Mouse (Mus musculus) intestine, embryonic 15.5 days (tissue): ENCODE data around the gene Olfr370. TPM values are rescaled to one million over a fixed set of nuclear protein-coding genes. Genes with fewer than 3 reads are reported as not detected.
A peak's percentile ranks its signal among the peaks of the same experiment; 100 is the strongest.
"Not testable (repeated sequence)": the region's sequence is repeated elsewhere in the genome, so short reads cannot be mapped to it uniquely, and the experiment has no call there.

ENCODE experiments used
- ATAC-seq: fragments of 200-750 bp; cut with Nextera tagmentation; 2 replicates; pipeline ENCODE4 v1.8.0; 2017; ENCODE audit warnings: moderate TSS enrichment, moderate library complexity
- H3K27ac ChIP-seq: fragments of 300-500 bp; sonication (generic); 2 replicates; pipeline ENCODE4 v1.5.1; 2015; ENCODE audit warnings: mild to moderate bottlenecking, inconsistent platforms
- H3K27me3 ChIP-seq: fragments of 300-500 bp; sonication (generic); replicated peaks from 2 replicates; pipeline ENCODE4 v1.6.1; 2015; ENCODE audit warnings: inconsistent platforms
- H3K36me3 ChIP-seq: fragments of 300-500 bp; sonication (generic); 2 replicates; pipeline ENCODE4 v1.6.1; 2015; ENCODE audit warnings: inconsistent platforms
- H3K4me1 ChIP-seq: fragments of 300-500 bp; sonication (generic); replicated peaks from 2 replicates; pipeline ENCODE4 v1.6.1; 2015; ENCODE audit warnings: inconsistent platforms
- H3K4me2 ChIP-seq: fragments of 300-500 bp; sonication (generic); replicated peaks from 2 replicates; pipeline ENCODE4 v1.6.1; 2015; ENCODE audit warnings: mild to moderate bottlenecking, inconsistent platforms
- H3K4me3 ChIP-seq: fragments of 300-500 bp; sonication (generic); replicated peaks from 2 replicates; pipeline ENCODE4 v1.5.1; 2015; ENCODE audit warnings: inconsistent platforms
- H3K9ac ChIP-seq: fragments of 300-500 bp; sonication (generic); 2 replicates; pipeline ENCODE4 v1.6.1; 2015; ENCODE audit warnings: inconsistent platforms
- H3K9me3 ChIP-seq: fragments of 300-500 bp; sonication (generic); 2 replicates; pipeline ENCODE4 v1.6.1; 2016; ENCODE audit warnings: inconsistent platforms
- WGBS: fragments of 180-500 bp; shearing (Covaris S2); methylation state at CpG from one replicate; pipeline ENCODE4 v1.1.7; 2015; 5-methylcytosine and 5-hydroxymethylcytosine counted together
- polyA plus RNA-seq: library from polyadenylated mRNA; unstranded; fragments of >200 nt; fragmentation: Nextera tagmentation; extraction: Ambion mirVana; gene quantifications from 2 replicates; pipeline ENCODE4 v1.2.1, GENCODE M21; 2015

The Olfr370 gene
- not detected in 2 replicates for polyA plus RNA-seq

- 78% methylated on average over 3 of the region's 3 CpGs for WGBS
- no peak for ATAC-seq
Observed at GRCm38 (mm10) chr8:83535736-83536135, at the start of gene Olfr370. TSS of gene Olfr370 (plus strand) at chr8:83535780.

GRCm38 (mm10) chr8:83511696-83512095, 23.9 kb upstream of the Olfr370 start:
- ATAC-seq, result no peak
- Histone ChIP-seq H3K36me3 (no peaks in the 10 kb centered on the region), H3K4me2 (no peak overlapping the region), H3K27me3 (no peaks in the 10 kb centered on the region), H3K27ac (no peak overlapping the region), H3K4me3 (no peak overlapping the region), H3K9me3 (no peaks in the 10 kb centered on the region), H3K4me1 (no peaks in the 10 kb centered on the region), H3K9ac (no peak overlapping the region)
- 92% methylated on average over 3 of the region's 3 CpGs for WGBS

More at GRCm38 (mm10) chr8:83535736-83536135, at the start of gene Olfr370:
- no peak within 1 kb of the TSS for H3K4me2 ChIP-seq
- H3K9me3 ChIP-seq, result no peaks in the 10 kb centered on the region
- no peak within 1 kb of the TSS for H3K27ac ChIP-seq
- no peaks in the 10 kb centered on the region for H3K36me3 ChIP-seq
- H3K4me1 ChIP-seq, result no peaks in the 10 kb centered on the region
- no peak within 1 kb of the TSS for H3K4me3 ChIP-seq
- H3K27me3 ChIP-seq, result no peaks in the 10 kb centered on the region
- H3K9ac ChIP-seq, result no peak within 1 kb of the TSS

- Histone ChIP-seq H3K4me1 (no peaks in the 10 kb centered on the region), H3K36me3 (no peaks in the 10 kb centered on the region), H3K9me3 (no peaks in the 10 kb centered on the region), H3K4me2 (no peak overlapping the region), H3K27me3 (no peaks in the 10 kb centered on the region), H3K4me3 (no peak overlapping the region), H3K9ac (no peak overlapping the region), H3K27ac (no peak overlapping the region)
- no peak for ATAC-seq
- WGBS, result 59% methylated on average over 3 of the region's 3 CpGs
Observed at GRCm38 (mm10) chr8:83520432-83520831, 15.1 kb upstream of the Olfr370 start.

- H3K9me3 ChIP-seq, H3K36me3 ChIP-seq, H3K9ac ChIP-seq, H3K27ac ChIP-seq, H3K4me2 ChIP-seq, H3K4me3 ChIP-seq, H3K27me3 ChIP-seq, H3K4me1 ChIP-seq, ATAC-seq: not testable (repeated sequence)
- WGBS, result 62% methylated on average over 3 of the region's 3 CpGs
Observed at GRCm38 (mm10) chr8:83520907-83521306, 14.7 kb upstream of the Olfr370 start.

- 31% methylated on average over 1 of the region's 1 CpGs for WGBS
- no peak for ATAC-seq
- no peak overlapping the region for H3K4me2 ChIP-seq
- no peak overlapping the region for H3K4me3 ChIP-seq
- H3K4me1 ChIP-seq, result no peaks in the 10 kb centered on the region
- H3K27ac ChIP-seq, result no peak overlapping the region
- no peaks in the 10 kb centered on the region for H3K27me3 ChIP-seq
- H3K36me3 ChIP-seq, result no peaks in the 10 kb centered on the region
- no peak overlapping the region for H3K9ac ChIP-seq
- H3K9me3 ChIP-seq, result no peaks in the 10 kb centered on the region
Observed at GRCm38 (mm10) chr8:83521310-83521709, 14.3 kb upstream of the Olfr370 start.

- H3K4me2 ChIP-seq, result no peak overlapping the region
- H3K27me3 ChIP-seq, result no peaks in the 10 kb centered on the region
- no peaks in the 10 kb centered on the region for H3K4me1 ChIP-seq
- no peaks in the 10 kb centered on the region for H3K9me3 ChIP-seq
- no peak overlapping the region for H3K27ac ChIP-seq
- no peaks in the 10 kb centered on the region for H3K36me3 ChIP-seq
- no peak overlapping the region for H3K4me3 ChIP-seq
- 80% methylated on average over 2 of the region's 2 CpGs for WGBS
- H3K9ac ChIP-seq, result no peak overlapping the region
- no peak; the same call in 1 of the 2 replicates for ATAC-seq
Observed at GRCm38 (mm10) chr8:83534802-83535201, 778 bp upstream of the Olfr370 start.

- Histone ChIP-seq H3K4me1 (peaks cover 5% of the 10 kb centered on the region), H3K9ac (no peak overlapping the region), H3K36me3 (no peaks in the 10 kb centered on the region), H3K27me3 (no peaks in the 10 kb centered on the region), H3K9me3 (no peaks in the 10 kb centered on the region), H3K27ac (no peak overlapping the region), H3K4me2 (no peak overlapping the region), H3K4me3 (no peak overlapping the region)
- WGBS, result 77% methylated on average over 3 of the region's 3 CpGs
- ATAC-seq, result no peak
Observed at GRCm38 (mm10) chr8:83562669-83563068, 27.1 kb downstream of the Olfr370 start.

- H3K4me3 ChIP-seq, result no peak overlapping the region
- no peaks in the 10 kb centered on the region for H3K9me3 ChIP-seq
- no peaks in the 10 kb centered on the region for H3K27me3 ChIP-seq
- no peak overlapping the region for H3K4me2 ChIP-seq
- ATAC-seq, result no peak
- 76% methylated on average over 4 of the region's 4 CpGs for WGBS
- H3K36me3 ChIP-seq, result no peaks in the 10 kb centered on the region
- H3K4me1 ChIP-seq, result peaks cover 11% of the 10 kb centered on the region
- no peak overlapping the region for H3K27ac ChIP-seq
- no peak overlapping the region for H3K9ac ChIP-seq
Observed at GRCm38 (mm10) chr8:83563246-83563645, 27.7 kb downstream of the Olfr370 start.

GRCm38 (mm10) chr8:83565731-83566375, 30.3 kb downstream of the Olfr370 start:
- no peaks in the 10 kb centered on the region for H3K9me3 ChIP-seq
- H3K27me3 ChIP-seq, result no peaks in the 10 kb centered on the region
- no peak overlapping the region for H3K9ac ChIP-seq
- WGBS, result 77% methylated on average over 9 of the region's 9 CpGs
- no peak overlapping the region for H3K27ac ChIP-seq
- H3K4me1 ChIP-seq, result peaks cover 15% of the 10 kb centered on the region
- peak; percentile 4; the same call in 1 of the 2 replicates for ATAC-seq
- H3K4me3 ChIP-seq, result no peak overlapping the region
- 0 out of 2 replicates have a peak, but pooled peaks cover 9% of the 10 kb centered on the region for H3K36me3 ChIP-seq
- no peak overlapping the region for H3K4me2 ChIP-seq

GRCm38 (mm10) chr8:83566469-83567395, 31.2 kb downstream of the Olfr370 start, which contains the start of gene Ndufb7:
TSS of gene Ndufb7 (plus strand) at chr8:83566671.
- Histone ChIP-seq H3K9me3 (no peaks in the 10 kb centered on the region), H3K36me3 (peaks cover 16% of the 10 kb centered on the region), H3K4me1 (peaks cover 15% of the 10 kb centered on the region), H3K27me3 (no peaks in the 10 kb centered on the region), H3K4me2 (peak within 1 kb of the TSS; percentile 82), H3K9ac (peak within 1 kb of the TSS; percentile 72), H3K27ac (peak within 1 kb of the TSS; percentile 61; the same call in 1 of the 2 replicates), H3K4me3 (peak within 1 kb of the TSS; percentile 76)
- ATAC-seq, result peak; percentile 91
- WGBS, result under 1% methylated on average over 48 of the region's 48 CpGs

GRCm38 (mm10) chr8:83567668-83568067, 32.1 kb downstream of the Olfr370 start:
- H3K4me3 ChIP-seq, result peak overlapping the region; percentile 76
- peaks cover 15% of the 10 kb centered on the region for H3K4me1 ChIP-seq
- no peak overlapping the region for H3K27ac ChIP-seq
- 49% methylated on average over 3 of the region's 3 CpGs for WGBS
- peaks cover 25% of the 10 kb centered on the region for H3K36me3 ChIP-seq
- H3K4me2 ChIP-seq, result peak overlapping the region; percentile 82
- no peaks in the 10 kb centered on the region for H3K27me3 ChIP-seq
- H3K9me3 ChIP-seq, result no peaks in the 10 kb centered on the region
- ATAC-seq, result no peak
- H3K9ac ChIP-seq, result peak overlapping the region; percentile 72

- WGBS, result 68% methylated on average over 5 of the region's 5 CpGs
- H3K27ac ChIP-seq, result no peak overlapping the region
- peak overlapping the region; percentile 82 for H3K4me2 ChIP-seq
- no peaks in the 10 kb centered on the region for H3K27me3 ChIP-seq
- H3K9ac ChIP-seq, result peak overlapping the region; percentile 72; the same call in 1 of the 2 replicates
- H3K36me3 ChIP-seq, result peaks cover 26% of the 10 kb centered on the region
- ATAC-seq, result no peak
- peaks cover 15% of the 10 kb centered on the region for H3K4me1 ChIP-seq
- H3K4me3 ChIP-seq, result peak overlapping the region; percentile 76; the same call in 1 of the 2 replicates
- no peaks in the 10 kb centered on the region for H3K9me3 ChIP-seq
Observed at GRCm38 (mm10) chr8:83568128-83568527, 32.5 kb downstream of the Olfr370 start.
